Mouse (Mus musculus): ENCODE results near the gene Haus4. TPM values are rescaled to one million over a fixed set of nuclear protein-coding genes. Genes with fewer than 3 reads are reported as not detected.

Haus4 gene
- total and polyA plus RNA-seq, 2 experiments from 2014 or later = 26.3 to 84.6 TPM

DNA sequence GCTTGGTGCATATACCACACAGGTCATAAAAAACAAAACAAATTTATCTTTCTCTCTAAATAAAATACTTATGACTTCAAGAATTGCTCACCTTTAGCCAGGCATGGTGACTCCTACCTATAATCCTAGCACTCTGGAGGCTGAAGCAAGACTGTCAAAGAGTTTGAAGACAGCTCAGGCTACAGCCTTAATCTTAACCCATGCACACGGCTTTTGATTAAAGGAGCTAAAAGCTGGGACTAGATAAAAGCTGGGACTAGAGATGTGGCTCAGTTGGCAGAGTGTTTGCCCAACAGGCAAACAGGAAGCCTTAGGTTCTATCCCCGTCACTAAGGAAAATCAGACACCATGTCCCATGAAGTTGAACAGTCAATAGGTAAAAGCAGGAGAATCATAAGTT is 51.3 kb downstream of the Haus4 start:
- peaks cover 9% of the 10 kb centered on the region; the same call in 1 of the 2 replicates for H3K9me3 ChIP-seq (replicated peaks; ENCODE audit: control insufficient read depth, low read length)
- no peak for ATAC-seq (ENCODE audit: insufficient read depth, low read depth)
- no peak for TF ChIP-seq EP300 (IDR thresholded peaks at IDR 0.05; ENCODE audit: low read depth)
- no peak for TF ChIP-seq CTCF (IDR thresholded peaks at IDR 0.05; ENCODE audit: low read depth)
- H3K4me2 ChIP-seq (ENCODE audit: low read depth, low read length) = no peak overlapping the region
- WGBS = 56% methylated on average over 2 of the region's 2 CpGs
- no peak overlapping the region for H3K4me3 ChIP-seq (ENCODE audit: low read depth, low read length)
- no peaks in the 10 kb centered on the region for H3K4me1 ChIP-seq (ENCODE audit: control insufficient read depth, insufficient read depth)
- no peak overlapping the region for H3K27ac ChIP-seq (ENCODE audit: low read depth)
- H3K9ac ChIP-seq (replicated peaks; ENCODE audit: low read depth, low read length) = no peak overlapping the region
- no peak for DNase-seq (ENCODE audit: low spot score)
- no peaks in the 10 kb centered on the region for H3K27me3 ChIP-seq (ENCODE audit: control insufficient read depth, insufficient read depth, low read length)
- peaks cover 15% of the 10 kb centered on the region for H3K36me3 ChIP-seq (replicated peaks; ENCODE audit: control insufficient read depth, insufficient read depth, low read length)

DNA sequence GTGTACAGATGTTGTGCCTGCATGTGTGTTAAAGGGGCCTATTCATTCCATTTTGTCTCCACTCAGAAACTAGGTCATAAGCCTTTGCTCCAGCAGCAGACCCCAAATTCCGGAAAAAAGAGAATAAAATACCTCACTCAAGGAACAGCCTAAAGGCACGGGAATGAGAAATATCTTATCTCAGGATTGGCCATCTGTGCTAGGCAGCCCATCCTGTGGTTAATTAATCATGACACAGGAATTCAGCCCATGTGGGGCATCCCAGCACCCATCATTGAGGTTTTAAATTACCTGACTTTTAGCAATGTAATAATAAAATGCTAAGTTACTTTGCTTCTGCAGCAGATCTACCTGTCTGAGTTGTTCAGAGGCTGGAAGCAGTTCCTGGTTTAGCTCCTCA is 53.1 kb downstream of the Haus4 start:
- 52% methylated on average over 2 of the region's 2 CpGs for WGBS

DNA sequence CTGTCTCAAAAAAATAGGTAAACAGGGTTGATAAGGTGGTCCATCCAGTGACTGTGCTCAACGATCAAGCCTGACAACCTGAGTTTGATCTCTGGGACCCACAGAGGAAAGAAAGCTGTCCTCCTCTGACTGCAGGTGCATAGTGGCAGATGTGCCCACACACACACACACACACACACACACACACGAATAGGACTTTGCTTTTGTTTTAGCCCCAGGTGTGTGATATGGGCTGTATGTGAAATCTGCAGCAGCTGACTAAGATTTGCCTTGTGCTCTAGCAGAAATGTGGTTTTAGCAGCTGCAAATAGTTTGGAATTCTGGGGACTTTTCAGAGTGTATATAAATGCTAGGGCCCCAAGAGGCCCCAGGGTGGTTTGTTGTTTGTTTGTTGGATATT is 55.1 kb downstream of the Haus4 start:
- DNase-seq (ENCODE audit: low spot score) (no peak), ATAC-seq (ENCODE audit: insufficient read depth, low read depth) (no peak)
- 65% methylated on average over 2 of the region's 2 CpGs for WGBS
- no peaks in the 10 kb centered on the region for H3K4me1 ChIP-seq (ENCODE audit: control insufficient read depth, insufficient read depth)
- H3K36me3 ChIP-seq (replicated peaks; ENCODE audit: control insufficient read depth, insufficient read depth, low read length) = no peaks in the 10 kb centered on the region
- H3K4me2 ChIP-seq (ENCODE audit: low read depth, low read length) = no peak overlapping the region
- no peak overlapping the region for H3K4me3 ChIP-seq (ENCODE audit: low read depth, low read length)
- H3K9me3 ChIP-seq (replicated peaks; ENCODE audit: control insufficient read depth, low read length) = peaks cover 9% of the 10 kb centered on the region; the same call in 1 of the 2 replicates
- H3K27ac ChIP-seq (ENCODE audit: low read depth) = no peak overlapping the region
- H3K9ac ChIP-seq (replicated peaks; ENCODE audit: low read depth, low read length) = no peak overlapping the region
- H3K27me3 ChIP-seq (ENCODE audit: control insufficient read depth, insufficient read depth, low read length) = no peaks in the 10 kb centered on the region
- no peak for TF ChIP-seq CTCF (IDR thresholded peaks at IDR 0.05; ENCODE audit: low read depth)
- TF ChIP-seq EP300 (IDR thresholded peaks at IDR 0.05; ENCODE audit: low read depth) = no peak

More for the DNA sequence above, 53.1 kb downstream of the Haus4 start:
- H3K4me3 ChIP-seq (ENCODE audit: low read depth, low read length) = no peak overlapping the region
- H3K9me3 ChIP-seq (replicated peaks; ENCODE audit: control insufficient read depth, low read length) = peaks cover 9% of the 10 kb centered on the region; the same call in 1 of the 2 replicates
- DNase-seq (ENCODE audit: low spot score) (no peak), ATAC-seq (ENCODE audit: insufficient read depth, low read depth) (no peak)
- no peak for TF ChIP-seq EP300 (IDR thresholded peaks at IDR 0.05; ENCODE audit: low read depth)
- no peaks in the 10 kb centered on the region for H3K4me1 ChIP-seq (ENCODE audit: control insufficient read depth, insufficient read depth)
- H3K4me2 ChIP-seq (ENCODE audit: low read depth, low read length) = no peak overlapping the region
- no peaks in the 10 kb centered on the region for H3K27me3 ChIP-seq (ENCODE audit: control insufficient read depth, insufficient read depth, low read length)
- no peak overlapping the region for H3K9ac ChIP-seq (replicated peaks; ENCODE audit: low read depth, low read length)
- H3K36me3 ChIP-seq (replicated peaks; ENCODE audit: control insufficient read depth, insufficient read depth, low read length) = no peaks in the 10 kb centered on the region
- no peak overlapping the region for H3K27ac ChIP-seq (ENCODE audit: low read depth)

DNA sequence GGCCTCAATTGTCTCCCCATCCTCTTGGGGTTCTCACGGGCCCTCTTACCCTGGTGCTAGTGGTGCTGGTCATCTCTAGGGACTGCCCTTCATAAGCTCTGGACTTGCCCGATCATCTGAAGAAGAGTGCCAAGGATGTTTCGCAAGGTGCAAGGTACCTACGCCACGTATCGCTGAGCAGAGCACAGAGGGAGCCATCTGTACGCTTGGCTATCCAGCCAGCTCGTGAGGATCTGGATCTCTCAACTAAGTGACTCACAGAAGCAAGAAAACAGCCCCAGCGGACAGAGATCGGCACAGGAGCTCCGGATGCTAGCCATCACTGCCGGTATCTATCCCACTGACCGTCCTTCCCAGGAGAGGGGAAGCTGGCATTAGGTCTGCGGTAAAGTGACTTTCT is 57.7 kb downstream of the Haus4 start:
- no peak overlapping the region for H3K4me3 ChIP-seq (ENCODE audit: low read depth, low read length)
- no peak overlapping the region for H3K27ac ChIP-seq (ENCODE audit: low read depth)
- H3K9me3 ChIP-seq (replicated peaks; ENCODE audit: control insufficient read depth, low read length) = peaks cover 4% of the 10 kb centered on the region; the same call in 1 of the 2 replicates
- no peak for TF ChIP-seq EP300 (IDR thresholded peaks at IDR 0.05; ENCODE audit: low read depth)
- TF ChIP-seq CTCF (IDR thresholded peaks at IDR 0.05; ENCODE audit: low read depth) = no peak
- no peaks in the 10 kb centered on the region for H3K36me3 ChIP-seq (replicated peaks; ENCODE audit: control insufficient read depth, insufficient read depth, low read length)
- ATAC-seq (ENCODE audit: insufficient read depth, low read depth) (no peak), DNase-seq (ENCODE audit: low spot score) (no peak)
- H3K9ac ChIP-seq (replicated peaks; ENCODE audit: low read depth, low read length) = no peak overlapping the region
- no peaks in the 10 kb centered on the region for H3K4me1 ChIP-seq (ENCODE audit: control insufficient read depth, insufficient read depth)
- H3K27me3 ChIP-seq (ENCODE audit: control insufficient read depth, insufficient read depth, low read length) = no peaks in the 10 kb centered on the region
- WGBS = 80% methylated on average over 14 of the region's 14 CpGs
- H3K4me2 ChIP-seq (ENCODE audit: low read depth, low read length) = no peak overlapping the region

DNA sequence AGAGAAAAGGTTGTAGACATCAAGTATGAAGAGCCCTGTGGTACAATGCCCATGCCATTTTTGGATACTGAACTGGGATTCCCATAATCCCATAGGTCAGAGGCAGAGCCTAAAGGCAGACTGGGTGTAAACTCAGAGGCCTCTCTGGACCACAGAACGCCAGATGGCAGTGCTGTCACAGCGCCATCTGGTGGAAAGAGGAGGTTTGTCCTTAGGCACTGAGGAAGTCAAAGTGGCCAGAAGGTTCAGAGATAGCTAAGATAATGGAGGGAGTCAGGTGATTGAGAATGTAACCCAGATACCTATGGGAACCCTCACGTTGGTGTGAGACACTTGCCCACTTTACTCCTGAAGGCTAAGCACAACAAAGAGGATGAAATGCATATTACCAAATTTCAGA is 60.2 kb downstream of the Haus4 start:
- Histone ChIP-seq H3K9ac (replicated peaks; ENCODE audit: low read depth, low read length) (no peak overlapping the region), H3K4me2 (ENCODE audit: low read depth, low read length) (no peak overlapping the region), H3K36me3 (replicated peaks; ENCODE audit: control insufficient read depth, insufficient read depth, low read length) (no peaks in the 10 kb centered on the region), H3K4me1 (ENCODE audit: control insufficient read depth, insufficient read depth) (no peaks in the 10 kb centered on the region), H3K9me3 (replicated peaks; ENCODE audit: control insufficient read depth, low read length) (no peaks in the 10 kb centered on the region), H3K27ac (ENCODE audit: low read depth) (no peak overlapping the region), H3K4me3 (ENCODE audit: low read depth, low read length) (no peak overlapping the region), H3K27me3 (ENCODE audit: control insufficient read depth, insufficient read depth, low read length) (no peaks in the 10 kb centered on the region)
- TF ChIP-seq EP300 (IDR thresholded peaks at IDR 0.05; ENCODE audit: low read depth) (no peak), CTCF (IDR thresholded peaks at IDR 0.05; ENCODE audit: low read depth) (peak; percentile 95)
- 1% methylated on average over 3 of the region's 3 CpGs for WGBS
- ATAC-seq (ENCODE audit: insufficient read depth, low read depth) (peak; percentile 55; the same call in 1 of the 2 replicates), DNase-seq (ENCODE audit: low spot score) (peak; percentile 45)

DNA sequence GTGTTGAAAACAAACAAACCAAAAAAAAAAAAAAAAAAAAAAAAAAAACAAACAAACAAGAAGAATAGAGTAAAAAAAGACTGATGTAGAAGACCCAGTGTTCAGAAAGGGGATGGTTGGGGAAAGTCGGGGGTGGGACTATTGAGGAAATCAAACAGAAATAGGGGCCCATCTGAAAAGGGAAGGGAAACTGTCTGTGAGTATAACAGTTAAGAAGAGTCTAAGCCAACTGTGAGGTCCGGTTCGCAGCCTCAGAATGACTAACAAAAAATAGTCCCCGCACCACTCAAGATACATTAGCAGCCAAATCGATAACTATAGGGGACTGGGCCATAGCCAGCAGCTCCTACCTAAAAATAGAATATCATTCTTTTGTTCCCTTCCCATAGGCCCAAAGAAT is 61.2 kb downstream of the Haus4 start:
- WGBS = 54% methylated on average over 5 of the region's 5 CpGs
- Histone ChIP-seq H3K27me3 (ENCODE audit: control insufficient read depth, insufficient read depth, low read length) (no peaks in the 10 kb centered on the region), H3K27ac (ENCODE audit: low read depth) (no peak overlapping the region), H3K4me1 (ENCODE audit: control insufficient read depth, insufficient read depth) (no peaks in the 10 kb centered on the region), H3K4me3 (ENCODE audit: low read depth, low read length) (no peak overlapping the region), H3K9me3 (replicated peaks; ENCODE audit: control insufficient read depth, low read length) (no peaks in the 10 kb centered on the region), H3K36me3 (replicated peaks; ENCODE audit: control insufficient read depth, insufficient read depth, low read length) (no peaks in the 10 kb centered on the region), H3K4me2 (ENCODE audit: low read depth, low read length) (no peak overlapping the region), H3K9ac (replicated peaks; ENCODE audit: low read depth, low read length) (no peak overlapping the region)
- no peak for ATAC-seq (ENCODE audit: insufficient read depth, low read depth)
- DNase-seq (ENCODE audit: low spot score) = no peak
- TF ChIP-seq CTCF (IDR thresholded peaks at IDR 0.05; ENCODE audit: low read depth) = no peak
- TF ChIP-seq EP300 (IDR thresholded peaks at IDR 0.05; ENCODE audit: low read depth) = no peak

Data from heart, postnatal 0 days (tissue).